Mouse (Mus musculus) ovary, postnatal 36 days (tissue): ENCODE measurements around the gene Spire2.
A peak's percentile ranks its signal among the peaks of the same experiment; 100 is the strongest.

Experiments
- DNase-seq: peaks from one replicate; pipeline ENCODE4 v3.0.0; 2022; ENCODE audit warnings: low spot score, mixed read lengths

The Spire2 gene

GRCm38 (mm10) chr8:123334467-123334866 lies 2.0 kb downstream of the Spire2 start:
- no peak for DNase-seq

GRCm38 (mm10) chr8:123337475-123337874 lies 5.0 kb downstream of the Spire2 start:
- DNase-seq: no peak

- DNase-seq: no peak
Observed at GRCm38 (mm10) chr8:123340071-123340470, 7.6 kb downstream of the Spire2 start.

GRCm38 (mm10) chr8:123341040-123342015 lies 8.8 kb downstream of the Spire2 start:
- DNase-seq: no peak

GRCm38 (mm10) chr8:123342253-123342652 lies 9.7 kb downstream of the Spire2 start:
- no peak for DNase-seq

- no peak for DNase-seq
Observed at GRCm38 (mm10) chr8:123342911-123343310, 10.4 kb downstream of the Spire2 start.

- no peak for DNase-seq
Observed at GRCm38 (mm10) chr8:123343422-123343821, 10.9 kb downstream of the Spire2 start.

- no peak for DNase-seq
Observed at GRCm38 (mm10) chr8:123345135-123345534, 12.6 kb downstream of the Spire2 start.

- no peak for DNase-seq
Observed at GRCm38 (mm10) chr8:123345856-123346255, 13.3 kb downstream of the Spire2 start.

- DNase-seq: no peak
Observed at GRCm38 (mm10) chr8:123347293-123347692, 14.8 kb downstream of the Spire2 start.

GRCm38 (mm10) chr8:123348237-123348843 lies 15.8 kb downstream of the Spire2 start:
- DNase-seq: peak; percentile 47

GRCm38 (mm10) chr8:123349073-123349472 lies 16.6 kb downstream of the Spire2 start:
- DNase-seq: no peak

GRCm38 (mm10) chr8:123352118-123352517 lies 19.6 kb downstream of the Spire2 start:
- DNase-seq: no peak

GRCm38 (mm10) chr8:123352786-123353185 lies 20.3 kb downstream of the Spire2 start:
- DNase-seq: peak; percentile 57

- DNase-seq: no peak
Observed at GRCm38 (mm10) chr8:123353216-123353615, 20.7 kb downstream of the Spire2 start.

- DNase-seq: peak; percentile 67
Observed at GRCm38 (mm10) chr8:123361082-123361739, 28.7 kb downstream of the Spire2 start.

- peak; percentile 95 for DNase-seq
Observed at GRCm38 (mm10) chr8:123373403-123374238, 41.1 kb downstream of the Spire2 start, which contains the start of gene Tcf25. Gene Tcf25 (plus strand): TSS chr8:123373753.

- DNase-seq: peak; percentile 93
Observed at GRCm38 (mm10) chr8:123374239-123374578, 41.7 kb downstream of the Spire2 start.

- DNase-seq: no peak
Observed at GRCm38 (mm10) chr8:123375701-123376100, 43.2 kb downstream of the Spire2 start.

GRCm38 (mm10) chr8:123376106-123376505 lies 43.6 kb downstream of the Spire2 start:
- DNase-seq: no peak

GRCm38 (mm10) chr8:123381711-123382110 lies 49.2 kb downstream of the Spire2 start:
- DNase-seq: no peak

GRCm38 (mm10) chr8:123382516-123382915 lies 50.0 kb downstream of the Spire2 start:
- no peak for DNase-seq
